Mouse (Mus musculus) liver, adult 2 months (tissue): Measurements from ENCODE around the gene Hlcs. TPM values are rescaled to one million over a fixed set of nuclear protein-coding genes. Genes with fewer than 3 reads are reported as not detected.
A peak's percentile ranks its signal among the peaks of the same experiment; 100 is the strongest.

ENCODE experiments used
- DNase-seq: peaks from one replicate; pipeline ENCODE4 v3.0.0-alpha.2; 2011; ENCODE audit warnings: low read depth, low spot score; ENCODE audit errors: extremely low read depth
- H3K27ac ChIP-seq: fragments of 200-500 bp; replicated peaks from 2 replicates; pipeline ENCODE4 v1.5.1; 2012; ENCODE audit warnings: low read depth, mild to moderate bottlenecking, control low read depth, inconsistent platforms, low read length; ENCODE audit not compliant: insufficient read depth
- H3K27me3 ChIP-seq: fragments of 200-500 bp; 2 replicates; pipeline ENCODE4 v1.6.1; 2012; ENCODE audit warnings: mild to moderate bottlenecking, moderate library complexity, low read length, inconsistent platforms; ENCODE audit not compliant: control insufficient read depth, insufficient read depth
- H3K36me3 ChIP-seq: fragments of 200-500 bp; 2 replicates; pipeline ENCODE4 v1.6.1; 2012; ENCODE audit warnings: low read length, inconsistent platforms; ENCODE audit not compliant: control insufficient read depth, insufficient read depth
- H3K4me1 ChIP-seq: fragments of 200-500 bp; 2 replicates; pipeline ENCODE4 v1.6.1; 2011; ENCODE audit warnings: low read length; ENCODE audit not compliant: control insufficient read depth, insufficient read depth
- H3K4me3 ChIP-seq: fragments of 200-500 bp; 2 replicates; pipeline ENCODE4 v1.5.1; 2011; ENCODE audit warnings: low read depth, mild to moderate bottlenecking, control low read depth, low read length, moderate library complexity; ENCODE audit not compliant: insufficient read depth
- H3K79me2 ChIP-seq: fragments of 200-500 bp; 2 replicates; pipeline ENCODE4 v1.6.1; 2012; ENCODE audit warnings: inconsistent platforms, mild to moderate bottlenecking, low read length, moderate library complexity; ENCODE audit not compliant: control insufficient read depth, insufficient read depth
- H3K9ac ChIP-seq: fragments of 200-500 bp; 2 replicates; pipeline ENCODE4 v1.6.1; 2012; ENCODE audit warnings: low read depth, mild to moderate bottlenecking, control low read depth, inconsistent platforms, low read length
- CTCF ChIP-seq: fragments of 200-500 bp; IDR thresholded peaks from 2 replicates; pipeline ENCODE4 v1.5.1; 2011; ENCODE audit warnings: low read depth, low read length, control low read depth
- POLR2A ChIP-seq: fragments of 200-500 bp; IDR thresholded peaks from 2 replicates; pipeline ENCODE4 v1.6.1; 2011; ENCODE audit warnings: low read length, control low read depth; ENCODE audit not compliant: insufficient read depth; ENCODE audit errors: extremely low read depth
- WGBS: fragments of 180-500 bp; shearing (Covaris S2); methylation state at CpG from one replicate; pipeline ENCODE4 v1.1.7; 2018; 5-methylcytosine and 5-hydroxymethylcytosine counted together
- polyA plus RNA-seq: library from polyadenylated mRNA; depleted of rRNA; stranded (reverse); fragments of >200 nt; gene quantifications from 2 replicates; pipeline ENCODE4 v1.2.3, GENCODE M21; 2012
- total RNA-seq: library from RNA; depleted of rRNA; stranded (reverse); fragments of >200 nt; gene quantifications from 2 replicates; pipeline ENCODE4 v1.2.3, GENCODE M21; 2014

Gene Hlcs
- total and polyA plus RNA-seq, 2 experiments: 6.0 to 7.2 TPM

DNA sequence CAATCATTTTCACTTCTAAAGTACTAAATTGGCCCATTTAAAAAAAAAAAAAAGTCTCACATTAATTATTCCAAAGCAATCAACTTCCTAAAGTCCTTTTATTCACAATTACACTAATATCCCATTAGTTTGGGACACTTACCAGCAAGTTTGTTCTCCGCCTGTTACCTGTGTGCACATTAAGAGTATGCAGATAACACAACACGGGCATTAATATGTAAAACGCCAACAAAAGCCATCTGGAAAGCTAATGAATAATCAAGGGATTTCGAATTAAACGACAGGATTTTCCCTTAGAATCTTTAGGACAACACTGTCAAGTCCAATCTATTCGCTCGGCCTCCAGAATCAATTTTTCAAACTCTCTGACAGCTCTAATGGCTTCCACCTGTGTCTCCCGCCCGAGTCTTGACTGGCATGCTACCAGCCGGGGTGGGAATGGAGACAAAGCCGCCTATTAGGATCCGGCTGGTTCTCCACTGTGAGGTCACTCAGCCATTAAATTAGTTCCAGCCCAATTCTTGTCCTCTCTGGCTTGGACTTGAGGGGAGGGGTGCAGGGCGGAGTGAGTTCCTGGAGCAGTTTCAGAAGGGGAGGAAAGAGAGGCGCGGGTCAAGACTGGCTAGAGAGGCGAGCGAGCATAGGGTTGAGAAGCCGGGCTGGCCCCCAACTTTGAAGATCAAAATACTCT is 85.9 kb downstream of the Hlcs start:
- no peaks in the 10 kb centered on the region for H3K27me3 ChIP-seq
- H3K9ac ChIP-seq: no peak overlapping the region
- no peak for TF ChIP-seq CTCF
- no peak for TF ChIP-seq POLR2A
- WGBS: 86% methylated on average over 18 of the region's 18 CpGs
- H3K4me3 ChIP-seq: no peak overlapping the region
- peaks cover 6% of the 10 kb centered on the region; the same call in 1 of the 2 replicates for H3K36me3 ChIP-seq
- no peak for DNase-seq
- H3K79me2 ChIP-seq: no peaks in the 10 kb centered on the region
- H3K27ac ChIP-seq: no peak overlapping the region
- H3K4me1 ChIP-seq: no peaks in the 10 kb centered on the region

DNA sequence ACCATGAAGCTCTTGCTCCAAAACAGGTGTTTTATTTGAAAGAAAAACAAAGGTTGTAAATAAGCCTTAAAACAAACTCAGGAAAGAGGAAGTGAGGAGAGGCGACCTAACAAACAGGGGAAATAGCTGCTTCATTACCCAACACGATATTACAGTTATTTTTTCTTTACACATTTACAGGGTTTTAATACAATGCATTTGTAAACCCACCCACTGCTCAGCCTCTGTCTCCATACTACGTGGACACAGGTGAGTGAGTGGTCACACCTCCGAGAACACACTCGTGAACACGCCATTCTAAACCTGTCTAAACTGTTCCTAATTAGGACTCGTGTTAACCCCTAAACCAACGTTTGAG is 90.0 kb downstream of the Hlcs start:
- Histone ChIP-seq H3K27ac (no peak overlapping the region), H3K4me3 (no peak overlapping the region), H3K36me3 (0 out of 2 replicates have a peak, but pooled peaks cover 3% of the 10 kb centered on the region), H3K27me3 (no peaks in the 10 kb centered on the region), H3K4me1 (no peaks in the 10 kb centered on the region), H3K9ac (no peak overlapping the region), H3K79me2 (no peaks in the 10 kb centered on the region)
- TF ChIP-seq POLR2A (no peak), CTCF (no peak)
- 83% methylated on average over 8 of the region's 8 CpGs for WGBS
- DNase-seq: no peak

DNA sequence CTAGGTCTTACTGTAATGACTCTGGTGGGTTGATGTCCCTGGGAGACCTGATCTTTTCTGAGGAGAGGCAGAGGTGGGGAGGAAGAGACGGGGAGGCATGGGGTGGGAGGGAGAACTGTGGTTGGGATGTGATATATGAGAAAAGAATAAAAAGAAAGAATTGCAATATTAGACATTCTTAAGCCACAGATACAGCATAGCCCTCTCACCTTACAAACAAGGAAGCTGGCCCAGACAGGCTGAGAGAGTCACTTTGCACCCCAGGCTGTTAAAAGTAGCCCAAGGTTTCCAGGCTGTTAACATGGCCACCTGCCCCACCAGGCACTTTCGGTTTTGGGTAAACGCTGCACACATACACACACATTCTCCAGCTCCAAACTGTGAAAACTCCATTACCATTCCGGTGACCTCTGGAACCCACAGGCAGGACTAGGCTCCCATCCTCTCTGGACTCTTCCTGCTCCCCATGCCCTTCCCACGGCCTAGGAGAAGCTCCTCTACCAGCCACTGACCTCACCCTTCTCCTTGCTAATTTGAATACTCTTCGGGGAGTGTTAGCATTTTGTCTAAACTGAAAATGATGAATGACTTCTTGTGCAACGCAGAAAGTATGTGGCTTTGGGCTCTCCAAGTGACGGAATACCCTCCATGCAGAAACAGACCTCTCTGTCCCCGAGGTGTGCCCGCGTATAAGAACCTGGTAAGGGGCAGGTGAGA is 90.6 kb downstream of the Hlcs start:
- 73% methylated on average over 11 of the region's 11 CpGs for whole genome bisulfite sequencing
- DNase-seq: peak; percentile 6
- Histone ChIP-seq H3K36me3 (0 out of 2 replicates have a peak, but pooled peaks cover 3% of the 10 kb centered on the region), H3K27ac (no peak overlapping the region; the same call in 1 of the 2 replicates), H3K4me1 (no peaks in the 10 kb centered on the region), H3K79me2 (no peaks in the 10 kb centered on the region), H3K4me3 (no peak overlapping the region), H3K27me3 (no peaks in the 10 kb centered on the region), H3K9ac (no peak overlapping the region)
- TF ChIP-seq POLR2A (no peak), CTCF (no peak)

DNA sequence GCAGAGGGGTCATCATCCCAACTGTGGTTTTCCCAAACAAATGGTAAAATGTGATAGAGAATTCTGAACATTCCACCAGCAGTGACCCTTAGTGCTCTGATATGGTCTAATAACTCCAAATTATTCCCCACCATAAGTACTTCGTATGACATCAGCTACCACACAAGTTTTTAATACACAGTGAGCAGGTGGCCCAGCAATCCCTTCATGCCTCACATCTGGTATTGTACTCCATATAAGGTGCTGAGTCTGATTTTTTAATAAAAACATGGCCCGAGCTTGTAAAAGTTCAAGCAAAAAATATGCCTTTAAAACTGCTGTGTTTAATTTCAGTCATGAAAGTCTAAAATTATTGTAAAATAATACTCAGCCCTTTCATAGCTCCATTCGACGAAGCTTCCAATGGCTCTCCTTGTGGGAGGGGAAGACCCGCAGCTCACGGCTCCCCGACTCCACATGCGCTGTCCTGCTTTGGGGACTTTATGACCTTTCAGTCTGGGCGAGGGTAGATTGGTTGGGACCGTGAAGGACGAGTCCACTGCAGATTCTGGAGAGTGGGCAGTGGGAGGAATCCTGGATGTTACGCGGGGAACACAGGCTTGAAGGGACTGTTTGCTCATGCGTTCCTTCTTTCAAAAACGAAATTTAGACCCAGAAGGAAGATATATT is 102.5 kb downstream of the Hlcs start:
- peaks cover 6% of the 10 kb centered on the region for H3K4me1 ChIP-seq
- TF ChIP-seq CTCF: no peak
- no peak for TF ChIP-seq POLR2A
- H3K27me3 ChIP-seq: no peaks in the 10 kb centered on the region
- no peaks in the 10 kb centered on the region for H3K36me3 ChIP-seq
- H3K79me2 ChIP-seq: no peaks in the 10 kb centered on the region
- no peak overlapping the region for H3K27ac ChIP-seq
- 96% methylated on average over 15 of the region's 15 CpGs for WGBS
- H3K9ac ChIP-seq: no peak overlapping the region
- DNase-seq: no peak
- H3K4me3 ChIP-seq: no peak overlapping the region

DNA sequence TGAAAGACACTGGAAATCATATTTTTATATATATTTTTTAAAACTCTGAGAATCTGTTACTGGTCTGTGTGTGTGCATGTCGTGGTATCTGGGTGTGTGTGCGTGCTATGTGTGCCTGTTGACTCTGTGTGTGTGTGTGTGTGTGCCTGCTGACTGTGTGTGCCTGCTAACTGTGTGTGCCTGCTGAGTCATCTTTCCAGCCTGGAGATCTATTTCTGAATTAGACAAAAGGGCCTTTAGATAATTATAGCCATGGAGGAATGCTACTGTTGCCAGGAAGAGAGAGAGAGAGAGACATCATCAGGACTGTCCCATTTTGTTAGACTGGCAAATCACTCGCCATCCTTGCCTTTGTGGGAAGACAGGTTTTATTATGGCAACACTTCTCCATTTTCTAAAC is 103.7 kb downstream of the Hlcs start:
- WGBS: 44% methylated on average over 3 of the region's 3 CpGs
- no peak overlapping the region for H3K9ac ChIP-seq
- H3K36me3 ChIP-seq: no peaks in the 10 kb centered on the region
- DNase-seq: peak; percentile 48
- no peaks in the 10 kb centered on the region for H3K27me3 ChIP-seq
- H3K4me3 ChIP-seq: no peak overlapping the region
- peaks cover 6% of the 10 kb centered on the region for H3K4me1 ChIP-seq
- no peak overlapping the region for H3K27ac ChIP-seq
- H3K79me2 ChIP-seq: no peaks in the 10 kb centered on the region
- TF ChIP-seq CTCF (no peak), POLR2A (no peak)
